Mouse (Mus musculus) monocyte, adult 5-6 weeks (primary cell): ENCODE results near the gene Tnip3. TPM values are rescaled to one million over a fixed set of nuclear protein-coding genes. Genes with fewer than 3 reads are reported as not detected.
A peak's percentile ranks its signal among the peaks of the same experiment; 100 is the strongest.

ENCODE experiments used
- ATAC-seq: fragments of 153-309, 156-312 bp; replicated peaks from 2 replicates; pipeline ENCODE4 v1.8.0; 2017; ENCODE audit warnings: mild to moderate bottlenecking; ENCODE audit not compliant: low TSS enrichment, insufficient number of reproducible peaks, severe bottlenecking, poor library complexity, low FRiP score
- total RNA-seq: library from RNA; stranded (forward); fragments of 200-1000, 200-491, 200-594 nt; gene quantifications from 3 replicates; pipeline ENCODE4 v1.2.3, GENCODE M21; 2017

The Tnip3 gene
- total RNA-seq, 1 experiment from 2014 or later: 39.3 TPM

DNA sequence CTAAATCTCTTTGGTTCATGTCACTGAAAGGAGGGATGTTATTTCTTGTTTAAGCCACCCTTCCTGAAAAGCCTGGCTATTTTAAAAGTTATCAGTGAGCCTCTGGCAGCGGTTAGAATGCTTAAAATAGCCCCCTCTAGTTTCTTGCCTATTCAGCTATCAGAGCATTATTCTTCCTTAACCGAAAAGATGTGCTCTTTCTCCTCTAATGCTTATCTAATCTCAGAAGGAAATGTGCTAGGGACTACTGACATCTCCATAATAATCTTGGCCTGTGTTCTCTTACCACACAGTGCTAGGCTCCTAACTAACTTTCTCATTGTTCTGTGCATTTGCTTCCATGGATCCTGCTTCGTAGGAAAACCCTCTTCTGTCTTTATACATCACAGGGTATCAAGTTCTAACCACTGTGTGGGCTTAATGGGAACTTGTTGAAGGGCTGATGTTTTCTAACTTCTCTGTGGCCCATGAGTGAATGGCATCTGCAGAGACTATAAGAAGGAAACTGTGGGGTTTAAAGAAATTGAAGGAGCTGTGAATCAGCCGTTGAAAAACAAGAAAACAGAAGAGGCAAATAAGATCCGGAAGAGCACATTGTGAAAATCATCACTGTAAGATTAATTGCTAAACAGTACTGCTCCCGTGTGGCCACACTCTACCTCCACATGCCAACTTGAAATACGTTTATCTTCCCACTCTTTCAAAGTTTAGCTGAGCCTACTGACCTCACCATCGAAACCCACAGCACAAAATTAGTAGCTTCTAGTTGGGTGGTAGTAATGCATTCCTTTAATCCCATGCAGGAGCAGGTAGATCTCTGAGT is 53.2 kb downstream of the Tnip3 start:
- no peak for ATAC-seq

DNA sequence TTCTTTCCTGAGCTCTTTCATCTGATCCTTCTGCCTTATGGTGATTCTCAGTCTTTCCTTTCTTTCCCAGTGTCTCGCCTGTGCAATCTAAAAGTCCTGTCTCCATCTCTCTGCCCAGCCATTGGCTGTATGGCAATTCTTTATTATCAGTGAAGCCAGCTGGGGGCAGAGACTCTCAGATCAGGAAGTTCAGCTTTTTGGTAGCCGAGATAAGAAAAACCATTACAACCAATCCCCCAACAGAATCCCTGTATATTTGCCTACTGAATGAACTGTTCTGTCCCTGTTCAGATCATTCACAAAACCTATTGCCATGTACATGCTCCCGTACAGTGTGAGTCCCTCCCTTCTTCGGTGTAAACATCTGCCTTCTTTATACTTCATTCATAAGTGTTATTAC is 57.9 kb downstream of the Tnip3 start:
- ATAC-seq: no peak

DNA sequence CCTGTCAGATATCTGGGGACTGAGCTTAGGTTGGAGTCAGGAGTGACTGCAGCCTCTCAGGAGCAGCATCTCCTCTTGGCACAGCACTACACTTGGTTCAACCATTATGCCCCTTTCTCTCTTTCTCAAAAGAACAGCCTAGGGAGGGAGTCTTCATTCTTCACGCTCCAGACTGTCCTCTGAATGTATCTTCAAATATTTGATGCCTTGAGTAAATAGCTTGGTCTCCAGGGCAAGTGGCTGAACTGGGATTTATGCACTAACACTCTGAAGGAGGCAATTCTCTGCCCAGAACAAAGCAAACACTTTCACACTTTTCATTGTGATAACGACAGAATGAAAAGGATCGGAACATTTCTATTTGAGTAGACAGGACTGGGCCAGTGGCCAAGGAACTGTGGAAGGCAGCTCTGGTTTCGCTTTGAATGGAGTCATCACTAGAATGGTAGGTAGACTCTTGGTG is 59.8 kb downstream of the Tnip3 start:
- ATAC-seq: no peak

DNA sequence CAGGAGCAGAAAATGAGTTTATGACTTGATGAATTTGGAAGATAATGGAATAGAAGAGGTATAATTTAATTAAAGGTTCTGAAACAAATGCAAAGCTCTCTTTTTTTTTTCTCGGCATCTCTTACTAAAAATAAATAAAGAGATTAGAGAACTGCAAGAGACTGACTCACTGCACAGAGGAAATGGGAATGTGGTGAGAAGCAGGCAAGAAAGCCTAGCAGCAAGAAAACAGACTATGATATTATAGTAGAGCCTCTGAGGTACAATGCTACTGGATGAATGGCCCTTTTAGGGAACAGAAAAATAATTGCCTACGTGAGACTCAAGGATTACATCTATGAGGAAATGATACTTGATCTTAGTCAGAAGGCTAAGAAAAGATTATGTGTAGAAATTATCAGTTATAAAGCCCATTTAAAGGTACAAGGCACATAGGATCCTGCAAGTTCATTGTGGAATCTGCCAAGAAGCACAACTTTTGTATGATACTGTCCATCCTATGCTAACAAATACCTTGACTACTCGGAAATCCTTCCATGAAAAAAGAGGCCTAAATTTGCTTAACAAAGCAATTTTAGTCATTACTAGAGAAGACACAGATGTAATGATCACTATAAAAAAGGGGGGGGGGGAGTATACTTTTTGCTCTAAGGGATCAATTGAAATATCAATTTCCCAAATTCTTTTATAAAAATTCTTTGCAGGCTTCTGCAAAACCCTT is 60.4 kb downstream of the Tnip3 start:
- peak; percentile 75 for ATAC-seq

DNA sequence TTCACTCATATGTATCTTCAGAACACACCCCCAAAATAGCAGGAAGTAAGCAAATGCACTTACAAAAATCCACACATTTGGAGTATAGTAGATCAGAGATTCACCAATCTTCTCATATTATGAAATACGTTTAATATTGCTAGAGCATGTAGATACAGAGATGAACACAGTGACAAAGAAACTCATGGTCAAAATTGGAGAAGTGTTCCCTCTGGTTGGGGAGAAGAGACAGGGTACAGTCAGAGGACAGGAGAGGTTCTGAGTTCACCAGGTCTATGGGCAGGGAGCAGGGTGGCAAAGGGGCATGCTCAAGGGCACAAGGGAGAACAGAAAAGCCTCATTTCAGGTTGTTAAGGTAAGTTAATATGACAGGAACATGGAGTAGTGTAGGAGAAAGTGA is 63.7 kb downstream of the Tnip3 start:
- ATAC-seq: no peak

DNA sequence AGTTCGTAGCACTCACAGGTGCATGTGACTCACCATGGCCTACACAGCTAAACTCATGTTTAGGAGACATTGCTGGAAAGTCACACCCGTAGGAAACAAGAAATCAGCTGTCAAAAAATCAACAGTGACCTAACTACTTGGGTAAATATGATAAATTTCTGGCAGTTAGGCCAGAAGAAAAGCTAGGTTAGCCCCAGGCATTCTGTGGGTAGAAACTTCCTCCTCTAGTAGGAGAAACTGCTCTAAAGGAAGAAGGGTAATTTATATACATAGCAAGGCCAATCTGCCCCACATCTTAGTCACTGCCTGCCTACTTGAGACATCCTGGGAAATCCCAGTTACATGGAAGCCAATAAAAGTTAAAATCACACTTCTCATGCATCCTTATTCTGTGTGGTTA is 64.9 kb downstream of the Tnip3 start:
- ATAC-seq: 0 out of 2 replicates have a peak, but pooled peaks have one; percentile 30

DNA sequence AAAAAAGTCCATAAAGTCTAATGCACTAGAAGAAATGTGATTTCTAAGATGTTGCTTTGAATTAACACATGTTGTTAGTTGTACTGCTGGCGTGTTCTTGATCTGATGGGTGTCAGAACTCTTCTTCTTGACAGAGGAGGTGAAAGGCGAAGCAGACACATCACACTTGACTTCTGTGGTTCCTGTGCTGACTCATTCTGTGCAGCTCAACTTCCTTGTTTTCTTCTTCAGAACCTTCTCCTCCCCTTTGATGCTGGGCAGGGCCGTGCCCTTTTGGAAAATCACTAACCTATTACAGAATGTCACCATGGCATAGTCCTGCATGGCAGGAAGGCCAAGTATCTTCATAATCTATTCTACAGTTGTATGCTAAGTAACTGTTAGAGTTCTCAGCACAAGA is 69.1 kb downstream of the Tnip3 start:
- peak; percentile 93 for ATAC-seq

DNA sequence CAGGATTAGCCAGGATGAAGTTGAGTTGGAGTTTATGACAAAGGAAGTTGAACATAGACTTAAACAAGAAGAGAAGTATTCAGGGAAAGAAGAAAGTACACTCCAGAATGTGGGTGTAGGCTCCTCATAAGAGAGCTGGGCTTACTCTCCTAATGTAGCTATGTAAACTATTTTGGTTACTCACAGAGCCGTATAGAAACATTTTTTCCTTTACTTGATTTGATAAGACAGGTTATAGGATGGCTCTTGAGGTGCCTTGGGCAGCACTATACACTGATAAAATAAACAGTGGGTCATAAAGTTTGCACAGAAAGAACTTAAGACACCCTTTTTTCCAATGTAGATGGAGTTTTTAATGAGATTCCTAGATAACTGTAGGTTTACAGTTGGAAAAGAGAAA is 70.3 kb downstream of the Tnip3 start:
- no peak for ATAC-seq

DNA sequence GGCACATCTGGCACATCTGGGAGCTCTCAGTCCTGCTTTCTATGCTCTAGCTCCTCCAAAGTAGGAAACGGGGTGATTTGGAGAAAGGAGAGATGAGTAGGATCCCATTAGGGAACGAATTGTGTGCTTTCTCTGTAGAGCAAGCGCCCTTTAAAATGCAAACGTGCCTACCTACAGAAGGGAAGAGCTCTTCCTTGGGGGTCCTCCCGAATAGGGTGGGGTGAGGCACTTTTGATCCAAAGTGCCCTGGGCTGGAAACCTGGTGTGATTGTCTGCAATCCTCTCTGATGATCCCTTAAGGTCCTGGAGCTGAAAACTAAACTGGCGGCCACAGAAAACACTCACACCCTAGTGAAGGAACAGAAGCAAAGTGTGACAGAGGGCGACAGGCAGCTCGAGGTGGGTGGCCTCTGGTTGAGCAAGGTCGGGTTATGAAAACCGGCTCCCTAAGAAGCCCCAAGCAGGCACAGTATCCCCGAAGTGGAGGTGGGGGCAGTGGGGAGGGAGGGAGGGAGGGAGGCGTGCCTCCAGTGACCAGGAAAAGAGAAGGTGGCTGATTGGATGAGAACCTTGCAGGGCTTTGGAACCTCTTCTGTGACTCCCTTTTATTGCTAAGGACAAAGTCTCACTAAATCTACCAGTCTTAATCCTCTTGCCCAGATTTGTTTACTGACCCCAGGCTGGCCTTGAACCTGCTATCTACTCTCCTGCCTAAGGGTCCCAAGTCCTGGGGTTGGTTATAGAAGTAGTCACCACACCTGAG is 72.1 kb downstream of the Tnip3 start:
- no peak for ATAC-seq

DNA sequence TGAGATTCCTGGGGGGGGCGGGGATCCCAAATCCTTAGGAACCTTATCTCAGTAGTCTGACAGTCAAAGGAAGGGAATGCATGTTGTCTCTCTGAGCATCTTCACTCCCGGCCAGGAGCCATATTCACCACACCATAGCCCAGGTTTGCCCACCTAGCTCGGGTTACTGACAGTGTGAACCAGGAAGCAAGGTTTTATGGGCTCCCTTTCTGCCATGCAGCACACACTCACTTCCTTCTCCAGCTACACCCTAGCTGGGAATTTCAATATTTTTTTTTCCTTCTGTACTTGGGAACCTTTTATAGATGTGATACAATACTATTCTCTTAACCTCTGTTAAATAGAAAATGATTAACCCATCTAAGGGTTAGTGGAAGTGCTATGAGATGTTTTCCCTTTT is 73.4 kb downstream of the Tnip3 start:
- ATAC-seq: no peak

DNA sequence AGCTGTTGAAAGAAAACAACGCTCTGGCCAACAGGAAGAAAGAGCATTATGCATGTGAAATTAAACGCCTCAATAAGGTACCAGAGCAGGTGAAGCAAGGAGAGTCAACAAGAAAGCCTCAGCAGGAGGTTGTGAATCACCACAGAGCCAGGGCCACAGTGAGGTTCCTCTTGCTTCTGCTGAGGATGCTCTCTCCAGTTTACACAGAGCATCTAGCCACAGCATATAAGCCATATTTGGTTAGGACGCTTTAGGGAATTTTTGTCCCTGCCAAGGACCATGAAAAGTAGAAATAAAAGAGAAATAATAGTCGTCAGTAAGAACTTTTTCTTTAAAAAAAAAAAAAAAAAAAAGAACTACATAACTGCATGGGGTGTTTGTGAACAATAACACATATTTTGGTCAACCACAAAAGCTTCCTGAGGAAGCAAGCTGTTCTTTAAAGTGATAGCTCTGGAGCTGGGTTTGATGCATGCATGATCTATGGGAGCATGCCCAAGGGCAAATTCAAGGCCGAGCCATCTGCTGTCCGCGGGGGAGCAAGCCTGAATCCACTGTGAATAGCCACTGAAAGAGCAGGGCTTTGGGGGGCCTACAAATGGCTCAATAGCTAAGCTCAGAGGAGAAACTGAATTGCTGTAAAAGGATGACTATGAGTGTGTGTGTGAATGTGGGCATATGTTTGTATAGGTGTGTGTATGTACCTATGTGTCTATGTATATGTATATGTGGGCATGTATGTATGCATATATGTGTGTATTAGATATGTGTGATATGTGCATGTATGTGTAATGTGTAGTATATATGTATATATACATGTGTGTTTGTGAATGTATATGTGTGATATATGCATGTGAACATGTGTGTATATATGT is 75.0 kb downstream of the Tnip3 start:
- ATAC-seq: peak; percentile 36; the same call in 1 of the 2 replicates

DNA sequence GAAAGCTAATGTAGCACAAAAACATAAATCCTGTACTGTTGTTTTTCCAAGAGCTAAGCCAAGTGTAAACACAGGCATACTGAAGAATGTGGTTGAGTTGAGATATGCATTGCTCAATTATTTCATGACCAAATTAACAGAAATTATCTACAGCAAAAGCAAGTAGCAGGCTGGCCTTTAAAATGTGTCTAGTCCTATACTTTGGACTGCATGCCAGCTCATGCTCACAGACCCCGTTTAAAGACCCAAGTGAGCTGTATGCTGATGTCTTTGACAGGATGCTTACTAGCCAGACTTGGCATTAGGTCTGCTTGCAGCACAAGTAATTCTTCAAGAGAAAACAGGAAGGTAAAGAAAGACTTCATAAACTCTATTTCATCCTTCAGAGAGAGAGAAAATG is 75.8 kb downstream of the Tnip3 start:
- no peak for ATAC-seq

DNA sequence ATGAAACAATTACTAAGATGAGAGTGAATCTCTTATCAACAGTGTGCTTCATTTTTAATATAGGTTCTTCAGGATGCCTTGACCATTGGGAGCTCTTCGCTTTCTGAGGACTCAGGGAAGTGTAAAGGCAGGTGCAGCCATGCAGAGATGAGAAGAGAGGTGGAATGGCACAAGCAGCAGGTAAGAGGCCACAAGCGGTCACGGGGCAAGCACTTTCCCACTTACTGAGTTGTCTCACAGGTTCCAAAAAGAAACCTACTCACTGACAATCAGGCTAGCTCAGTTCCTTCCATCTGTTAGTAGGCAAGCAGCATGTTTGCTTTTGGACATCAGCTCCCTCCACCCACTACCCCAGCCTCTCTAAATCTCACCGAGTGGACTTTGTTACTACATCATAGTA is 80.7 kb downstream of the Tnip3 start:
- ATAC-seq: no peak

DNA sequence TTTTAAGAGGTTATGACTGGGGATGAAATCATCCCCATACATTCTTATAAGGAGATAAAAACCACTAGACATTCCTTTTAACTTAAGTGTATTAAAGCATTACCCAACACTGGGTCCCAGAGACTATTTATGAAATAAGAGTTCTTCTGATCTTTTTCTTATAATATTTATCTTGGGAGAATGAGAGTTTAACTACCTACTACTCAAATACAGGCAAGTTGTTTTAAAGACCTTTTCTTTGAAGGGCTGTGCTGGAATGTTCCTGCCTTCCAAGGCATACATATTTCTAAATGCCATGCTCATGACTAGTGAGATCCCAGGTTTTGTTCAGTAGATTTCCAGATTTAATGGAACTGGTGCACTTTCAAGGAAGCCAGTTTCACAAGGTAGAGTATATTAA is 81.8 kb downstream of the Tnip3 start:
- no peak for ATAC-seq

DNA sequence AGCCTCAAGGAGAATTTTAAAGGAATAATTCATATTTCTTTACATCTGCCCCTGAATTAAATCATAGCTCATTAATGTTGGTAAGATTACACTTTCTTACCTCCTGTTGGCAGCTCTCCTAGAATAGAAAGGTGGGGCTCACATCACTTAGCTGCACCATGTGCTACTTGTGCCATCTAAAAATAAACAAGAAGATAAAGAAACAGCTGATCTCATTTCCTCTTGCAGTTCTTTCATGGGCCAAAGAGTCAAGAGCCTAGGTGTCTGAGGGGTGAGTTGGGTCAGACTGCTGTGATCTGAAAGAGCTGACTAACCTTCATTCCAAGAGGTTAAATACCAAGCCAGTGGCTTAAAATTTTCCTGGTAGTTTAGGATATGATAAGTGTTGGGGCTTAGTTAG is 86.7 kb downstream of the Tnip3 start:
- ATAC-seq: no peak

DNA sequence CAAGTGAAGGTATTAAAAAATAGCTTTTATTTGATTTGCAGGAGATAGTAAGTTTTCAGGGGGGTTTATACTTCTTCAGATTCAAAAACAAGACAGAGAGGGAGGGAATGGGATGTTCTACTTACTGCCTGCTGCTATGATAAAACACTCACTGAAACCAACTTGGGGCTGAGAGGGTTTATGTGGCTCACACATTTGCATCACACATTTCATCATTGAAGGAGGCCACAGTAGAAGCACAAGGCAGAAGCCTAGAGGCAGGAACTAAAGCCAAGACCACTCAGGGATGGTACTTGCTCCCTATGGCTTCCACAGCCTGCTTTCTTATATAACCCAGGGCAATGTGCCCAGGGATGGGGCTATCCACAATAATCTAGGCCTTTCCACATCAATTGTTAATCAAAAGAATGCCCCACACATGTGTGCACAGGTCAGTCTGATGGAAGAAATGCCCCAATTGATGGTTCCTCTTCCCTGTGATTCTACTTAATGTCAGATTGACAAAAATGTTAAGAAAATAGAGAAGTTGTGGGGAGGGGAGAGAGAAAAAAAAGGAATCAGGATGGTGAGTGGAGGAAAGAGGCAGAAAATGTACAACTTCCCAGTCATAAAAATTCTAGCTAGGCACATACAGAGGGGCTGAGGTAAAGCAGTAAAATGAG is 88.9 kb downstream of the Tnip3 start:
- peak; percentile 68 for ATAC-seq

DNA sequence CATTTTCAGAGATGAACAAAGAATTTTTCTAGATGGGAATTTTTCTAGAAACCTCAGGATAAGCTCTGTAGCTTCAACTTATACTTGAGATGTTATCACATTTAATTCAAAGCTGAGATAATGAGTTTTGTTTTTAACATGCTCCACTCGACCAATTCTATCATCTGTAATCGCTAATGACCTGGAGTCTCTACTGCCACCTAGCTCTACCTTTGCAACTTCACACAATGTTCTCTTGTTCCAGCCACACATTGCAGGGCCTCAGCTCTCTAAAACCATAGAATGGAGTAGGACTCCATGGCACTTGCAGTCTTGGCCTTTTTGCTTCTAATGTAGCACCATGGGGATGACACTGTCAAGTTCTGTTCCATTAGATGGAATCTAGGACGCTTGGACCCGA is 90.5 kb downstream of the Tnip3 start:
- ATAC-seq: peak; percentile 57

DNA sequence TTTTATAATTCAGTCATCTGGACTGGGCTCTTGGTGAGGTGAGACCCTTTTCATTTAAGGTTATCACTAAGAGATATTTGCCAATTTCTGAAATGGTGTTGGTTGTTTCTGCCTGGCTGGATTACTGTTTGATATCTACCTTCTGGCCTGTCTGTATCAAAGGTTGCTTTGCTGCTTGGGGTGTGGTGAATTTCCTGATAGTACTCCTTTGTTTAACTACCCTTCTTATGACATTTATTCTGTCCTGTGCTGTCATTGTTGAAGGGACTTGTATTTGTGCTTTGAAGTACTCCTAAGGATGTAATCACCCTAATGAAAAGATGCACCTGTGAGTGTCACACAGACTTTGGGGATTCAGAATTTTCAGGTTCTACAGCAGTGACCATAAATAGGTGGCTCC is 96.1 kb downstream of the Tnip3 start:
- ATAC-seq: no peak
